Mouse (Mus musculus) embryonic facial prominence, embryonic 12.5 days (tissue): ENCODE measurements at regions not wholly inside any gene's neighbourhood (a gene's known extent, or its start where the extent isn't known, plus 50 kb on each side); places are given as distances from the start of the nearest gene placed in this dataset.
"Not testable (repeated sequence)": the region's sequence is repeated elsewhere in the genome, so short reads cannot be mapped to it uniquely, and the experiment has no call there.

Experiments used
- ATAC-seq: fragments of 200-750 bp; cut with Nextera tagmentation; 2 replicates; pipeline ENCODE4 v1.8.0; 2017; ENCODE audit not compliant: insufficient number of reproducible peaks, insufficient read depth, low FRiP score, low TSS enrichment
- H3K27ac ChIP-seq: fragments of 300-500 bp; sonication (generic); 2 replicates; pipeline ENCODE4 v1.5.1; 2016; ENCODE audit warnings: mild to moderate bottlenecking
- H3K27me3 ChIP-seq: fragments of 300-500 bp; sonication (generic); 2 replicates; pipeline ENCODE4 v1.6.1; 2016; ENCODE audit warnings: mild to moderate bottlenecking, moderate library complexity
- H3K36me3 ChIP-seq: fragments of 300-500 bp; sonication (generic); 2 replicates; pipeline ENCODE4 v1.6.1; 2016; ENCODE audit warnings: mild to moderate bottlenecking
- H3K4me1 ChIP-seq: fragments of 300-500 bp; sonication (generic); 2 replicates; pipeline ENCODE4 v1.6.1; 2016
- H3K4me2 ChIP-seq: fragments of 300-500 bp; sonication (generic); replicated peaks from 2 replicates; pipeline ENCODE4 v1.6.1; 2016; ENCODE audit warnings: mild to moderate bottlenecking, moderate library complexity
- H3K4me3 ChIP-seq: fragments of 300-500 bp; sonication (generic); 2 replicates; pipeline ENCODE4 v1.5.1; 2016; ENCODE audit warnings: mild to moderate bottlenecking
- H3K9ac ChIP-seq: fragments of 300-500 bp; sonication (generic); 2 replicates; pipeline ENCODE4 v1.6.1; 2016; ENCODE audit warnings: mild to moderate bottlenecking, moderate library complexity
- H3K9me3 ChIP-seq: fragments of 300-500 bp; sonication (generic); 2 replicates; pipeline ENCODE4 v1.6.1; 2016; ENCODE audit warnings: mild to moderate bottlenecking, moderate library complexity
- WGBS: fragments of 180-500 bp; shearing (Covaris S2); methylation state at CpG from one replicate; pipeline ENCODE4 v1.1.7; 2016; 5-methylcytosine and 5-hydroxymethylcytosine counted together

DNA sequence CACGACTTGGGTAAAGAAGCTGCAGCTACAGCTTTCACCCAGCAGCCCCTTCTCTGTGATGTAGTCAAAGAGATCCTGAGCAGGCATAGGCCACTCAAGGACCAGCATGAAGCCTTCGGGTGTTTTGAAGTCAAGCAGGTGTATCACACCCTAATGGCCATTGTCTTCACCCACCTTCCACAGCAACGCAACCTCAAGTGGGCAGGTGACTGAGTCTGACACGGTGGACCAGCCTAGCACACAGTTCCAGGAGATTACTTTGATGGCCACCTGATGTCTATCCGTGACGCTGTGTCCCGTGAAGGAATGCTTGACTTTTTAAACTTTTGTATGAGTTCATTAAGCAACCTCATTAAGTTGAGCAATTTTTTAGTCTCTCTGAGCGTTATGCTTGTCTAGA lies 57.5 kb upstream of the Gm21119 start:
- H3K4me2 ChIP-seq = peak overlapping the region; percentile 32; the same call in 1 of the 2 replicates
- H3K4me1 ChIP-seq, H3K27ac ChIP-seq, H3K27me3 ChIP-seq, H3K36me3 ChIP-seq, H3K9me3 ChIP-seq, H3K9ac ChIP-seq, H3K4me3 ChIP-seq: not testable (repeated sequence)
- peak; percentile 88 for ATAC-seq
- WGBS = 84% methylated on average over 7 of the region's 8 CpGs

DNA sequence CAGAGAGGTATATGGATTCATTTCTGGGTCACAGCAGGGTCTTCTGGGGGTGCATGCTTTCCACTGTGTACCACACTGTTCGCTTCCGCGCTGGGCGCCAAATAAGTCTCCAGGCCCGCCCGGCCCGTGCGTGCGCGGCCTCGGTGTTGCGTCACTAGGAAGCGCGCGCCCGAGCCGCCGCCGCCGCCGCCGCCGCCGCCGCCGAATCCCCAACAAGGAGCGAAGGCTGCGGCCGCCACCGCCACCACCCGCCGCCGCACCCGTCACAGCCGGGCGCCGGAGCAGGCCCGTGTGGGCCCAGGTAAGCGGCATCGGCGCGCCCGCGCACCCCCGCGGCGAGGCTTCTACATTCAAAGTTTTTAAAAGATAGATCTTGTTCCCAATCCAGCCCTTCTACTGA lies 57.1 kb upstream of the Gm21119 start:
- Histone ChIP-seq H3K4me3 (peak overlapping the region; percentile 23), H3K4me2 (peak overlapping the region; percentile 32; the same call in 1 of the 2 replicates)
- not testable (repeated sequence) for H3K9ac ChIP-seq, H3K36me3 ChIP-seq, H3K9me3 ChIP-seq, H3K27ac ChIP-seq, H3K27me3 ChIP-seq, H3K4me1 ChIP-seq
- ATAC-seq = peak; percentile 98
- WGBS = 49% methylated on average over 39 of the region's 47 CpGs
